Mouse (Mus musculus): ENCODE data around the gene Zfp82. TPM values are rescaled to one million over a fixed set of nuclear protein-coding genes. Genes with fewer than 3 reads are reported as not detected.
A peak's percentile ranks its signal among the peaks of the same experiment; 100 is the strongest.
"Not testable (repeated sequence)": the region's sequence is repeated elsewhere in the genome, so short reads cannot be mapped to it uniquely, and the experiment has no call there.

Zfp82 gene
- polyA plus RNA-seq (2016; fragmentation: Nextera tagmentation; extraction: Ambion mirVana): 9.8 and 10.1 TPM in 2 replicates

DNA sequence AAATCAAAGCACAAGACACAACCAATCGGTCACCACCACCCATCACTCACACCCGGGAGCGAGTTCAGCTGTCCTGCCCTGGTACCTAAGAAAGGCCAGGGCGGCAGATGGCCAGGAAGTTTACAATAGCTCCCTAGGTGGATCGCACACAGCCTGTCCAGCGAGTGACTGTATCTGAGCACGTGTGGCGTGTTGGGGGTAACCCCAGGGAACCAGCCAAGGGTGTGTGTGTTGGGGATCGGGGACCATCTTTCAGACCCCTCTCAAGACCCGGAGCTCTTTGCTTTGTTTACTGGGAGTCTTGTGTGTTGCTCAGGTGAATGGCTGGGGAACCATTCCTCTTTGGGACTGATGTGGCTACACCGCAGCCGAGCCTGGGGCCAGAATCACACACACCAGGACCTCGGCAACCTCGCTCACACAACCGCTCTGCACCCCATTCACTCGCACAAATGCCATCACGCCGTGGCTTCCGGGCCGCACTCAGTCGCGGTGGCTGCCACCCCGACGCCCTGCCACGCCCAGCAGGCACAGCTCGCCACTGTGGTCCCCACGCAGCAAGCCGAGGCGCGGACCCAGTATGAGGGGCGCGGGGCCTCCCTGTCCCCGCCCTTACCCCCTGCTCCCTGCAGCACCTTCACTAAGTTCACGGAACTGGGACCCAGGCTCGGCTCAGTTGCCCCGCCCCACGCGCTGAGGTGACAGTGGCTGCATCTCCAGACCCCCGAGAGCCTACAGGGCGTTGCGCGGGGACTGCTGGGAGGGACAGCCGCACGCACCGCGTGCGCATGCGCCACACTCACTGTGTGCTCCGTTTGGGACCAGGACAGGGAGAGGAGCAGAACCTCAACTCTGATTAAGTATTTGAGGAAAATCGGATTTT lies at the start of gene Zfp82:
Gene Zfp82 (minus strand): TSS at position 755 of the 883 bp plus-strand sequence.
- H3K27ac ChIP-seq: peak within 1 kb of the TSS; percentile 85
- under 1% methylated on average over 50 of the region's 50 CpGs for WGBS
- H3K9me3 ChIP-seq (replicated peaks): no peaks in the 10 kb centered on the region

DNA sequence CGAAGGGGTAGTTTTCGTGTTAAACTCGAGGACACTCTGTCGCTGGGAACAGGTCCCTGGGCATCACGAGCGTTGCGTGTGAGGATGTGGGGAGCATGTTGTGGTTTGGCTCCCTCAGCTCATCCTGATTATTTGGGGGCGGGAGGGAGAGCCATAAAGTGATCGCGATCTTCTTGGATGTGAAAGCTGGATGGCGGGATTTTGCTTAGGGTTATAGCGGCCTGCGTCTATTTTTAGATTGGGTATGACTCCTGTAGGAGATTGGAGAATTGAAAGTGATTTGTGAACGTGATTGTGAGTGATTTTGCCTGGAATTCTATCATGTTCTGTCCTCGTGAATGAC lies 49.5 kb upstream of the Zfp82 start:
- H3K27me3 ChIP-seq: no peaks in the 10 kb centered on the region
- H3K27ac ChIP-seq: peak overlapping the region; percentile 84
- H3K4me3 ChIP-seq: peak overlapping the region; percentile 68
- H3K36me3 ChIP-seq: peaks cover 16% of the 10 kb centered on the region
- peaks cover 10% of the 10 kb centered on the region for H3K4me1 ChIP-seq
- no peak for ATAC-seq (ENCODE audit: low FRiP score)
- no peaks in the 10 kb centered on the region for H3K9me3 ChIP-seq (replicated peaks)
- WGBS: 8% methylated on average over 15 of the region's 15 CpGs
- H3K9ac ChIP-seq: peak overlapping the region; percentile 80
- H3K4me2 ChIP-seq (replicated peaks): peak overlapping the region; percentile 80

More for the DNA sequence above, at the start of gene Zfp82:
- H3K4me2 ChIP-seq (replicated peaks): peak within 1 kb of the TSS; percentile 93
- peaks cover 27% of the 10 kb centered on the region for H3K36me3 ChIP-seq
- H3K27me3 ChIP-seq: no peaks in the 10 kb centered on the region
- peaks cover 3% of the 10 kb centered on the region; the same call in 1 of the 2 replicates for H3K4me1 ChIP-seq
- H3K4me3 ChIP-seq: peak within 1 kb of the TSS; percentile 70
- H3K9ac ChIP-seq: peak within 1 kb of the TSS; percentile 80
- peak; percentile 93 for ATAC-seq (ENCODE audit: low FRiP score)

DNA sequence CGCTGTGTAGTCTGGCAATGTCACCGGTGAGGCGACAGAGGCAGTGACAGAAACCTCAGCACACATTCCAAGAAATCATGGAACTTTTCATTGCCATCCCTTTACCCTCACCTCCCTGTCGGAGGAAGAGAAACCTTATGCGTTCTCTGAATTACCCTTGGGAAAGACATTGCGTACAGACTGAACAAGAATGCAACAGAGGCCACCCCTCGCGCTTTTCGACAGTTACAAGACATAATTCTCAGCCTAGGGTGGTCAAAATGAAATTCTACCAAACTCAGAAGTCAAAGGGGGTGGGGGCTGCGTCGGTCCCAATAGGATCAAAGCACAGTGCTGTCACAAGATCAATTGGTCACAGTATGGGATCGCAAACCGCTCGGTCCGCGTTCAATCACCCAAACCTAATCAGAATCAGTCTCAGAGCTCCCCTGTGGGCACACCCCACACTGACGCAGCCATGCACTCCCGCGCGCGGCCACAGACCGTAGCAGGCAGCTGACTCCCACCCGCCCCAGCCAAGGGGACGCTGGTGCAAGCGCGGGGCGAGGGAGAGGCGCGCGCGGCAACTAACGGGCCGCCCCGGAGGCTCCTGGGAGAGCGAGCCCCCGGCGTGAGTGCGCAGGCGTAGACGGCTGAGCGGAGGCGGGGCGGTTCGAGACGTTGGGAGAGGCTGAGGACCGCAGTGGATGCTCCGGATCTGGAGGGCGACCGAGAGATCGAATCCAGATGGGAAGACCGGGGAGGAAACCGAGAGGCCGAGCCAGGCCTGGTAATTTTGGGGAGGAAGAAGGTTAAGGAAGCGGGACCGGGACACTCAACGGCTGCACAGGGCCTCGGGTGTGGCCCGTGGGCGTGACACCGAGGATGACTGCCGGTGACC lies 48.8 kb upstream of the Zfp82 start, which contains the start of gene Zfp382:
Gene Zfp382 (plus strand): TSS at position 635 of the 880 bp plus-strand sequence.
- peaks cover 10% of the 10 kb centered on the region for H3K4me1 ChIP-seq
- WGBS: under 1% methylated on average over 61 of the region's 61 CpGs
- ATAC-seq (ENCODE audit: low FRiP score): peak; percentile 95
- no peaks in the 10 kb centered on the region for H3K9me3 ChIP-seq (replicated peaks)
- H3K4me3 ChIP-seq: peak within 1 kb of the TSS; percentile 68
- peaks cover 10% of the 10 kb centered on the region for H3K36me3 ChIP-seq
- H3K9ac ChIP-seq: peak within 1 kb of the TSS; percentile 80
- H3K27ac ChIP-seq: peak within 1 kb of the TSS; percentile 84
- H3K27me3 ChIP-seq: no peaks in the 10 kb centered on the region
- peak within 1 kb of the TSS; percentile 80 for H3K4me2 ChIP-seq (replicated peaks)

DNA sequence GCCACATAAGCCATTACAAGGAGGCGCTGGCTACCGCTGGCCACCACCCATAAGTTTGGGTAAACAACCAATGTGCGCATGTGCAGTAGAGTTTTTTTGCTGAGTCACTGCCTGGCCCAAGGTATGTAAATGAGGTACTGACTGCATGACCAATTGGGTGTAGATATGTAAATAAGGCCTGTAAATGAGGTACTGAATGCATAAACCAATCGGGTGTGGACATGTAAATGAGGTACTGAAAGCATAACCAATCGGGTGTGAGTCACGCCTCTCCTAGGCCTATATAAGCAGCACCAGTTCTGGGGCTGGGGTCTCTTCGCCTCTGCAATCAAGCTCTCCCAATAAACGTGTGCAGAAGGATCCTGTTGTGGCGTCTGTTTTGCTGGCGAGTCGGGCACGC lies 45.2 kb upstream of the Zfp82 start:
- not testable (repeated sequence) for H3K4me3 ChIP-seq; H3K27ac ChIP-seq; H3K4me1 ChIP-seq; H3K27me3 ChIP-seq; H3K9ac ChIP-seq; H3K4me2 ChIP-seq (replicated peaks); H3K36me3 ChIP-seq; ATAC-seq (ENCODE audit: low FRiP score)
- 0 out of 2 replicates have a peak, but pooled peaks cover 12% of the 10 kb centered on the region for H3K9me3 ChIP-seq (replicated peaks)
- WGBS: 94% methylated on average over 12 of the region's 12 CpGs

DNA sequence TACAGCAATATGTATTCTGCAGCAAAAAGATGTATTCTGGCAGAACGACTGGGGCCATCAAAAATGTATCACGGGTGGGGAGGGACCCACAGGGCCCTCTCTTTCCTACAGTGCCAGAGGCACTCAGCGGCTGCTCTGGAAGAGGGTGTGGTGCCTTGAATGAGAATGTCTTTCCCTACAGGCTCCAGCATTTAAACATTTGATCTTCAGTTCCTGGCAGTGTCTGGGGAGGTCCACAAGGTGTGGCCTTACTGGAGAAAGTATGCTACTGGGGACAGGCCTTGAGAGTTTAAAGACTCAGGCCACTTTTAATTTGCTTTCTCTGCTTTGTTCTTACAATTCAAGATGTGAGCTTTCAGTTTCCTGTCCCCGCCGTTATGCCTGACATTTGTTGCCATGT lies 43.4 kb upstream of the Zfp82 start:
- no peak overlapping the region for H3K9ac ChIP-seq
- no peak for ATAC-seq (ENCODE audit: low FRiP score)
- no peaks in the 10 kb centered on the region for H3K4me1 ChIP-seq
- 94% methylated on average over 5 of the region's 5 CpGs for WGBS
- H3K27ac ChIP-seq: no peak overlapping the region
- H3K27me3 ChIP-seq: no peaks in the 10 kb centered on the region
- H3K36me3 ChIP-seq: no peaks in the 10 kb centered on the region
- H3K4me2 ChIP-seq (replicated peaks): no peak overlapping the region
- 0 out of 2 replicates have a peak, but pooled peaks cover 12% of the 10 kb centered on the region for H3K9me3 ChIP-seq (replicated peaks)
- no peak overlapping the region for H3K4me3 ChIP-seq

DNA sequence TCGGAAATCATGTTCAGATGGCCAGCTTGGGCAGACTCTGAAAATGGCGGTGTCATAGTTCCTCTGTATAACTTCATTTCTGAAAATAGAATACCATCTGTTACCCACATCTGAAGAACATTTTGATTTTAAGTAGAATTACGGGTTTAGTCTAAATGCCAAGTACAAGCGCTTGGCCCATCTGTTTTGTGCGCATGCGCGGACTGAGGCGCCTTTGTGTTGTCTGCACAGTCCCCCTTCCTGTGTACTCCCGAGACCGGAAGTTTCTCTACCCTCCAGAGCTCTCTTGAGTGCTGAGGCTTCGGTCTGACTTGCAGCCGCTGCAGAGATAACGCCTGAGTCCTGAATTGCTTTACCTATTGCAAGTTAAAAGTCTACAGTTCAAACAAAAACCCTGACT lies 26.6 kb upstream of the Zfp82 start:
- H3K9me3 ChIP-seq (replicated peaks): peaks cover 18% of the 10 kb centered on the region
- H3K36me3 ChIP-seq: peaks cover 56% of the 10 kb centered on the region
- H3K9ac ChIP-seq: no peak overlapping the region
- no peak overlapping the region for H3K4me3 ChIP-seq
- H3K4me2 ChIP-seq (replicated peaks): no peak overlapping the region
- WGBS: 94% methylated on average over 13 of the region's 13 CpGs
- H3K27me3 ChIP-seq: no peaks in the 10 kb centered on the region
- ATAC-seq (ENCODE audit: low FRiP score): no peak
- no peak overlapping the region for H3K27ac ChIP-seq
- H3K4me1 ChIP-seq: peaks cover 12% of the 10 kb centered on the region

DNA sequence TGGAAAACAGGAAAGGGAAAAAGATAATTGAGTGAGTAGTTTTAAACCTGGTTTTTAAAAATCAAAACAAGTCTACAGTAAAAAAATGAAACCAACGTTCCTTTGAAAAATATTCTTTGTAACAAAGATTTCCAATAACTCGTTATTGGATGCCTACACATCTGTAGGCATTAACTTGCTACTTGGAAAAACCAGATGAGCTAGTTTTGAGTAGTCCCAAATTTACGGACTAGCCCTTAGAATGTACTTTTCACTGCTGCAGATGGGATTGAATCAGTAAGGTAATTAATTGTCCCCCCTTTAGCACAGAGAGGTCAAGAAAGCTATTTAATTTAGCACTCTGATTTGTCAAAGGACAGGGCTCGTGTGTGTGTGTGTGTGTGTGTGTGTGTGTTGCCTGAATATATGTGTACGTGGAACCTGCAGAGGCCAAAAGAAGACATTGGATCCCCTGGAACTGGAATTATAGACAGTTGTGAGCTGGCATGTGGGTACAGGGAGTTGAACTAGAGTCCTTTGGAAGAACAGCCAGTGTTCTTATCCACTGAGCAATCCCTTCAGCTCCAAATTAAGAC lies 22.9 kb upstream of the Zfp82 start:
- H3K9ac ChIP-seq: peak overlapping the region; percentile 82
- peaks cover 26% of the 10 kb centered on the region for H3K36me3 ChIP-seq
- H3K9me3 ChIP-seq (replicated peaks): no peaks in the 10 kb centered on the region
- ATAC-seq (ENCODE audit: low FRiP score): no peak
- H3K4me2 ChIP-seq (replicated peaks): peak overlapping the region; percentile 81
- peaks cover 14% of the 10 kb centered on the region for H3K4me1 ChIP-seq
- H3K27me3 ChIP-seq: no peaks in the 10 kb centered on the region
- WGBS: 9% methylated on average over 5 of the region's 5 CpGs
- peak overlapping the region; percentile 97 for H3K27ac ChIP-seq
- peak overlapping the region; percentile 61 for H3K4me3 ChIP-seq

DNA sequence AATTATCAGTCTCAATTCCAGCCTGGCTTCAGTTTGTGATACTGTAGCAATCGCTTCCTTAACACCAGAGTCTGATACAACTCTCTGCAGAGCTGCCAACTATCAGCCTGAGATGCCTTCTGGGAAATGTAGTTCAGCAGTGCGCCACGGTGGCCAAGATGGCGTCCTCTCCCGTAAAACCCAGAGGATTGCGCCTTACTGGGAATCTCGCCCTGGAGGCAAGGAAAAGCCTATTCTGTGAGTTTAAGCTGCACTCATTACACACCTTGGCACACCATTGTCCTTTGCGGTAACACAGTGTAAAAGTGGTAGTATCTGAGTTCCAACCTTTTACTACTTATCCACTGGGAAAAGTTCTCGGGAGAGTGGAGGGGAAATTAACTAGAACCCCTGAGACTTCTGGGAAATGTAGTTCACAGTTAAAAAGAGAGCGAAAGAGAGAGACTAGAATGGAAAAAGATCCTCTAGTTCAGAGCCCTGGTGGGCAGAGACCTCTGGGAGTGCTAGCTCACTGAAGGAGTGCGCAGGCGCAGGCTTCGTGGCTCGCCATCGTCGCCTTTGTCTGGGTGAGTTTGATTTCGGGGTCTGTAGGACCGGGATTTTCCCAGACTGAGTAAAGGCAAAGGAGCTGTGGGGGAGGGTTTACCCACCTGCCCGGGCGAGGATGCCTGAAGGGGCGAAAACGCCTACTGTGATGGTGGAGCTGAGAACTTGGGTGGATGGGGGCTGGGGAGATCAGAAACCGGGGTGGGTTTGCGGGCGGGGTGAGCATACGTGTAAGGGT lies 22.1 kb upstream of the Zfp82 start, which contains the start of gene Zfp260:
Gene Zfp260 (plus strand): TSS at position 132 of the 784 bp plus-strand sequence.
- Histone ChIP-seq H3K9ac (peak within 1 kb of the TSS; percentile 82), H3K4me3 (peak within 1 kb of the TSS; percentile 61), H3K36me3 (peaks cover 19% of the 10 kb centered on the region), H3K27ac (peak within 1 kb of the TSS; percentile 97), H3K4me2 (replicated peaks) (peak within 1 kb of the TSS; percentile 81), H3K27me3 (no peaks in the 10 kb centered on the region), H3K4me1 (peaks cover 14% of the 10 kb centered on the region), H3K9me3 (replicated peaks) (no peaks in the 10 kb centered on the region)
- under 1% methylated on average over 26 of the region's 26 CpGs for WGBS
- peak; percentile 82 for ATAC-seq (ENCODE audit: low FRiP score)

DNA sequence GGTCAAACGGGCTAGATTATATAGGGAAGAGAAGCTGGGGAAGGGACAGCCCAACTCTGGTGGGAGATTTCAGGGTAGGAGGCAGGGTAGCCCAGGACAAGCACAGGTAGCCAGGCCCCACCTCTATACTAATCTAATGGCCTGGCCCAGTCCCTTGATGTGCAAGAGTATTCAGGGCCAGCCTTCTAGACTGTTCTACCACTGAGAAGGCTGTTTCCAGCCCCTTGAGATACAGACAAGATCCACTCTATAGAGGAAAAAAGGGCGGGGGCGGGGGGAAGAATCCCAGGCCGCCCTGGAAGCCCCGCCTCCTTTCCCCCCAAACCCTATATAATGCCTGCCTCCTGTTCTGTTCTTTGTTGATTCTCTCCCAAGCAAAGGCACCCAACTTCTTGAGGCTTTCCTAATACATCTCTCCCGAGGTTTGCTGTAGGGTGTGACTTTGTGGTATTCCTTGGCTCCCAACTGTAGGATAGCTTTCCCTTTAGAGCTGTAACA lies 21.3 kb upstream of the Zfp82 start:
- Histone ChIP-seq H3K27ac (0 out of 2 replicates have a peak overlapping the region, but pooled peaks have one; percentile 97), H3K9ac (0 out of 2 replicates have a peak overlapping the region, but pooled peaks have one; percentile 38), H3K27me3 (no peaks in the 10 kb centered on the region), H3K4me3 (peak overlapping the region; percentile 61), H3K36me3 (peaks cover 10% of the 10 kb centered on the region), H3K9me3 (replicated peaks) (no peaks in the 10 kb centered on the region), H3K4me2 (replicated peaks) (peak overlapping the region; percentile 81), H3K4me1 (peaks cover 20% of the 10 kb centered on the region)
- no peak for ATAC-seq (ENCODE audit: low FRiP score)
- WGBS: 69% methylated on average over 6 of the region's 6 CpGs

DNA sequence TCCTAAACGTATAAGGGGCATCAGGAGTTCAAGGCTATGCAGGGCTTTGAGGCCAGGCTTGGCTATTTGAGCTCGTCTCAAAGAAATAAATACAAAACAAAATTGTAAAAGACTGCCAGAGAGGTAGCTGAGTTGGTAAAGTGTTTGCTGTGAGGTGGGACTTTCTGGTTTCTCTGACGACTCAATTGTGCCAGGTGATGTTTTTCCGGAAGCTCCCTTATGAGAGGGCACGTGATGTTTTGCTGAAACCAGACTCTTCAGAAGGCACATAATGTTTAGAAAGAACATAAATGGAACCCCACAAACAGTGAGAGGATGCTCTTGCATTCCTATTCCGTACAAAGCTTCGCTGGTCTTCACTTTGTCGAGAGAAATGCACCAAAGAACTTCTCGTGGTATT lies 20.0 kb upstream of the Zfp82 start:
- ATAC-seq (ENCODE audit: low FRiP score): no peak
- WGBS: 83% methylated on average over 9 of the region's 9 CpGs
- 0 out of 2 replicates have a peak, but pooled peaks cover 3% of the 10 kb centered on the region for H3K36me3 ChIP-seq

More for the DNA sequence above, 20.0 kb upstream of the Zfp82 start:
- H3K27ac ChIP-seq: no peak overlapping the region
- no peak overlapping the region for H3K9ac ChIP-seq
- H3K4me3 ChIP-seq: no peak overlapping the region
- no peaks in the 10 kb centered on the region for H3K9me3 ChIP-seq (replicated peaks)
- no peaks in the 10 kb centered on the region for H3K27me3 ChIP-seq
- H3K4me2 ChIP-seq (replicated peaks): no peak overlapping the region
- peaks cover 32% of the 10 kb centered on the region for H3K4me1 ChIP-seq
